Mouse (Mus musculus): ENCODE results near the gene Tchp. TPM values are rescaled to one million over a fixed set of nuclear protein-coding genes. Genes with fewer than 3 reads are reported as not detected.

Tchp gene
- polyA plus RNA-seq, 1 experiment from 2014 or later: 10.5 TPM

- ATAC-seq: no peak
- Histone ChIP-seq H3K27ac (no peak overlapping the region), H3K4me3 (replicated peaks) (peak overlapping the region; percentile 99; the same call in 1 of the 2 replicates), H3K27me3 (replicated peaks) (no peaks in the 10 kb centered on the region), H3K4me2 (replicated peaks) (peak overlapping the region; percentile 84), H3K9me3 (no peaks in the 10 kb centered on the region), H3K4me1 (replicated peaks) (peaks cover 6% of the 10 kb centered on the region; the same call in 1 of the 2 replicates), H3K36me3 (no peaks in the 10 kb centered on the region), H3K9ac (no peak overlapping the region)
- WGBS: 70% methylated on average over 8 of the region's 8 CpGs
Measured at GRCm38 (mm10) chr5:114771796-114772195, 64.2 kb downstream of the Tchp start.

Other genes with a start within 250 kb of the Tchp start
- gene Fam222a, start 139.7 kb upstream of the Tchp start, polyA plus RNA-seq (2015; fragmentation: Nextera tagmentation; extraction: Ambion mirVana): 5.1 and 6.2 TPM in 2 replicates
- 0.92 and 1.0 TPM in 2 replicates for gene Trpv4, start 49.3 kb upstream of the Tchp start, polyA plus RNA-seq (2015; fragmentation: Nextera tagmentation; extraction: Ambion mirVana)
- 99.7 and 103 TPM in 2 replicates for gene Gltp, start 16.8 kb upstream of the Tchp start, polyA plus RNA-seq (2015; fragmentation: Nextera tagmentation; extraction: Ambion mirVana)
- gene Ankrd13a, start 66.9 kb downstream of the Tchp start, polyA plus RNA-seq (2015; fragmentation: Nextera tagmentation; extraction: Ambion mirVana): 55.1 and 55.3 TPM in 2 replicates
- 30.7 and 31.7 TPM in 2 replicates for gene Git2, start 67.8 kb downstream of the Tchp start, polyA plus RNA-seq (2015; fragmentation: Nextera tagmentation; extraction: Ambion mirVana)
- gene 1500011B03Rik, start 115.7 kb downstream of the Tchp start, polyA plus RNA-seq (2015; fragmentation: Nextera tagmentation; extraction: Ambion mirVana): 69.4 and 70.6 TPM in 2 replicates
- not detected in 2 replicates for gene 4930519G04Rik, start 145.9 kb downstream of the Tchp start, polyA plus RNA-seq (2015; fragmentation: Nextera tagmentation; extraction: Ambion mirVana)
- gene Gm9936, start 150.9 kb downstream of the Tchp start, polyA plus RNA-seq (2015; fragmentation: Nextera tagmentation; extraction: Ambion mirVana): 0.09 and 0.14 TPM in 2 replicates
- gene Oasl2, start 189.2 kb downstream of the Tchp start, polyA plus RNA-seq (2015; fragmentation: Nextera tagmentation; extraction: Ambion mirVana): 5.5 and 8.0 TPM in 2 replicates
- 1.9 and 2.3 TPM in 2 replicates for gene Oasl1, start 215.5 kb downstream of the Tchp start, polyA plus RNA-seq (2015; fragmentation: Nextera tagmentation; extraction: Ambion mirVana)
- gene 2210016L21Rik, start 234.4 kb downstream of the Tchp start, polyA plus RNA-seq (2015; fragmentation: Nextera tagmentation; extraction: Ambion mirVana): 51.3 and 62.7 TPM in 2 replicates